Mouse (Mus musculus) adrenal gland, postnatal 36 days (tissue): ENCODE measurements around the gene Ell. TPM values are rescaled to one million over a fixed set of nuclear protein-coding genes. Genes with fewer than 3 reads are reported as not detected.
A peak's percentile ranks its signal among the peaks of the same experiment; 100 is the strongest.

ENCODE experiments used
- DNase-seq, 2 experiments: peaks; one replicate each; pipeline ENCODE4 v3.0.0; 2021; ENCODE audit warnings: mixed read lengths in 1 of 2
- total RNA-seq, 2 experiments: library from RNA; stranded (reverse); gene quantifications; 2 replicates each; pipeline ENCODE4 v1.2.3; 2021

Ell gene
- total RNA-seq, 2 experiments from 2014 or later = 22.3 to 25.3 TPM

- no peak for DNase-seq
These were observed 3.6 kb upstream of the Ell start for GRCm38 (mm10) chr8:70535701-70536100.

GRCm38 (mm10) chr8:70538024-70538579, 1.2 kb upstream of the Ell start:
- DNase-seq = peak; percentile 69 to 77

GRCm38 (mm10) chr8:70538633-70539076, 602 bp upstream of the Ell start:
- DNase-seq = peak; percentile 100

- no peak for DNase-seq
These were observed 803 bp downstream of the Ell start for GRCm38 (mm10) chr8:70540013-70540506.

GRCm38 (mm10) chr8:70540507-70541071, 1.3 kb downstream of the Ell start:
- DNase-seq = peak in 1 of 2 experiments; percentile 58

GRCm38 (mm10) chr8:70541081-70541480, 1.8 kb downstream of the Ell start:
- DNase-seq = no peak

GRCm38 (mm10) chr8:70544200-70544687, 5.0 kb downstream of the Ell start:
- peak; percentile 85 to 86 for DNase-seq

GRCm38 (mm10) chr8:70546412-70546811, 7.2 kb downstream of the Ell start:
- no peak for DNase-seq

- DNase-seq = no peak
These were observed 8.5 kb downstream of the Ell start for GRCm38 (mm10) chr8:70547762-70548161.

GRCm38 (mm10) chr8:70549412-70550184, 10.3 kb downstream of the Ell start:
- DNase-seq = no peak

- DNase-seq = no peak
These were observed 12.4 kb downstream of the Ell start for GRCm38 (mm10) chr8:70551558-70552161.

GRCm38 (mm10) chr8:70552836-70553235, 13.6 kb downstream of the Ell start:
- DNase-seq = no peak

- DNase-seq = peak; percentile 72 to 80
These were observed 14.5 kb downstream of the Ell start for GRCm38 (mm10) chr8:70553740-70554139.

- DNase-seq = no peak
These were observed 16.0 kb downstream of the Ell start for GRCm38 (mm10) chr8:70555079-70555747.

- no peak for DNase-seq
These were observed 19.1 kb downstream of the Ell start for GRCm38 (mm10) chr8:70558334-70558733.

- DNase-seq = no peak
These were observed 19.7 kb downstream of the Ell start for GRCm38 (mm10) chr8:70558983-70559382.

- DNase-seq = peak; percentile 69 to 81
These were observed 20.8 kb downstream of the Ell start for GRCm38 (mm10) chr8:70560096-70560495.

GRCm38 (mm10) chr8:70560564-70560963, 21.3 kb downstream of the Ell start:
- DNase-seq = no peak

- no peak for DNase-seq
These were observed 22.1 kb downstream of the Ell start for GRCm38 (mm10) chr8:70561357-70561756.

- peak; percentile 78 to 82 for DNase-seq
These were observed 22.7 kb downstream of the Ell start for GRCm38 (mm10) chr8:70561809-70562535.

- peak in 1 of 2 experiments; percentile 51 for DNase-seq
These were observed 23.5 kb downstream of the Ell start for GRCm38 (mm10) chr8:70562802-70563201.
